Mouse (Mus musculus) cortical plate, adult 2 months (tissue): ENCODE measurements around the gene Phtf2. TPM values are rescaled to one million over a fixed set of nuclear protein-coding genes. Genes with fewer than 3 reads are reported as not detected.
"Not testable (repeated sequence)": the region's sequence is repeated elsewhere in the genome, so short reads cannot be mapped to it uniquely, and the experiment has no call there.

Source experiments
- H3K27ac ChIP-seq: fragments of 200-500 bp; 2 replicates; pipeline ENCODE4 v1.5.1; 2012; ENCODE audit warnings: low read length, control low read depth, inconsistent platforms; ENCODE audit not compliant: insufficient read depth
- H3K4me1 ChIP-seq: fragments of 200-500 bp; 2 replicates; pipeline ENCODE4 v1.6.1; 2011; ENCODE audit warnings: low read length; ENCODE audit not compliant: control insufficient read depth, insufficient read depth
- H3K4me3 ChIP-seq: fragments of 200-500 bp; 2 replicates; pipeline ENCODE4 v1.5.1; 2011; ENCODE audit warnings: mild to moderate bottlenecking, low read length, control low read depth; ENCODE audit not compliant: insufficient read depth
- CTCF ChIP-seq: fragments of 200-500 bp; IDR thresholded peaks from 2 replicates; pipeline ENCODE4 v1.5.1; 2011; ENCODE audit warnings: mild to moderate bottlenecking, control low read depth, low read length; ENCODE audit not compliant: insufficient read depth; ENCODE audit errors: extremely low read depth
- POLR2A ChIP-seq: fragments of 200-500 bp; IDR thresholded peaks from 2 replicates; pipeline ENCODE4 v1.6.1; 2011; ENCODE audit warnings: mild to moderate bottlenecking, low read length, control low read depth; ENCODE audit not compliant: insufficient read depth; ENCODE audit errors: extremely low read depth
- polyA plus RNA-seq: library from polyadenylated mRNA; depleted of rRNA; stranded (reverse); fragments of >200 nt; gene quantifications from 2 replicates; pipeline ENCODE4 v1.2.3, GENCODE M21; 2012

Phtf2 gene
- polyA plus RNA-seq, 1 experiment, result 8.8 TPM

GRCm38 (mm10) chr5:20831433-20831832 lies 50.5 kb downstream of the Phtf2 start:
- H3K4me1 ChIP-seq, result no peaks in the 10 kb centered on the region
- H3K27ac ChIP-seq, result no peak overlapping the region
- H3K4me3 ChIP-seq, result no peak overlapping the region
- TF ChIP-seq CTCF (no peak), POLR2A (no peak)

- no peak overlapping the region for H3K4me3 ChIP-seq
- H3K4me1 ChIP-seq, result no peaks in the 10 kb centered on the region
- no peak for TF ChIP-seq POLR2A
- TF ChIP-seq CTCF, result no peak
- no peak overlapping the region for H3K27ac ChIP-seq
Measured at GRCm38 (mm10) chr5:20830717-20831116, 51.2 kb downstream of the Phtf2 start.

GRCm38 (mm10) chr5:20821647-20822046 lies 60.3 kb downstream of the Phtf2 start:
- no peak overlapping the region for H3K4me3 ChIP-seq
- peaks cover 4% of the 10 kb centered on the region for H3K4me1 ChIP-seq
- no peak overlapping the region for H3K27ac ChIP-seq
- no peak for TF ChIP-seq POLR2A

- Histone ChIP-seq H3K4me3 (no peak overlapping the region), H3K4me1 (peaks cover 4% of the 10 kb centered on the region), H3K27ac (no peak overlapping the region)
- no peak for TF ChIP-seq CTCF
- TF ChIP-seq POLR2A, result no peak
Measured at GRCm38 (mm10) chr5:20821122-20821521, 60.8 kb downstream of the Phtf2 start.

GRCm38 (mm10) chr5:20815094-20815493 lies 66.8 kb downstream of the Phtf2 start:
- TF ChIP-seq CTCF (no peak), POLR2A (no peak)
- Histone ChIP-seq H3K4me3 (no peak overlapping the region), H3K4me1 (peaks cover 3% of the 10 kb centered on the region), H3K27ac (no peak overlapping the region)

- no peak for TF ChIP-seq POLR2A
- TF ChIP-seq CTCF, result no peak
- Histone ChIP-seq H3K4me3 (no peak overlapping the region), H3K27ac (no peak overlapping the region), H3K4me1 (no peaks in the 10 kb centered on the region)
Measured at GRCm38 (mm10) chr5:20810449-20810848, 71.5 kb downstream of the Phtf2 start.

- H3K27ac ChIP-seq, result no peak overlapping the region
- TF ChIP-seq CTCF (no peak), POLR2A (no peak)
- no peak overlapping the region for H3K4me3 ChIP-seq
- no peaks in the 10 kb centered on the region for H3K4me1 ChIP-seq
Measured at GRCm38 (mm10) chr5:20795932-20796331, 86.0 kb downstream of the Phtf2 start.

- TF ChIP-seq POLR2A, result no peak
- TF ChIP-seq CTCF, result no peak
- H3K27ac ChIP-seq, result no peak overlapping the region
- H3K4me1 ChIP-seq, result no peaks in the 10 kb centered on the region
- H3K4me3 ChIP-seq, result no peak overlapping the region
Measured at GRCm38 (mm10) chr5:20791793-20792554, 90.0 kb downstream of the Phtf2 start.

GRCm38 (mm10) chr5:20786471-20786870 lies 95.5 kb downstream of the Phtf2 start:
- not testable (repeated sequence) for H3K4me3 ChIP-seq, H3K27ac ChIP-seq, H3K4me1 ChIP-seq

GRCm38 (mm10) chr5:20781116-20781515 lies 100.8 kb downstream of the Phtf2 start:
- Histone ChIP-seq H3K27ac (no peak overlapping the region), H3K4me1 (no peaks in the 10 kb centered on the region), H3K4me3 (no peak overlapping the region)
- TF ChIP-seq POLR2A (no peak), CTCF (no peak)
